Mouse (Mus musculus) forebrain, embryonic 12.5 days (tissue): ENCODE data around the gene 2310022A10Rik. TPM values are rescaled to one million over a fixed set of nuclear protein-coding genes. Genes with fewer than 3 reads are reported as not detected.
"Not testable (repeated sequence)": the region's sequence is repeated elsewhere in the genome, so short reads cannot be mapped to it uniquely, and the experiment has no call there.

Experiments used
- ATAC-seq: fragments of 200-750 bp; cut with Nextera tagmentation; 2 replicates; pipeline ENCODE4 v1.8.0; 2017; ENCODE audit warnings: moderate TSS enrichment; ENCODE audit not compliant: low FRiP score
- H3K27ac ChIP-seq: fragments of 300-500 bp; sonication (generic); 2 replicates; pipeline ENCODE4 v1.5.1; 2016; ENCODE audit warnings: mild to moderate bottlenecking
- H3K27me3 ChIP-seq: fragments of 300-500 bp; sonication (generic); 2 replicates; pipeline ENCODE4 v1.6.1; 2016; ENCODE audit warnings: mild to moderate bottlenecking
- H3K36me3 ChIP-seq: fragments of 300-500 bp; sonication (generic); replicated peaks from 2 replicates; pipeline ENCODE4 v1.6.1; 2016; ENCODE audit warnings: mild to moderate bottlenecking
- H3K4me1 ChIP-seq: fragments of 300-500 bp; sonication (generic); 2 replicates; pipeline ENCODE4 v1.6.1; 2016
- H3K4me2 ChIP-seq: fragments of 300-500 bp; sonication (generic); 2 replicates; pipeline ENCODE4 v1.6.1; 2016; ENCODE audit warnings: mild to moderate bottlenecking, moderate library complexity
- H3K4me3 ChIP-seq: fragments of 300-500 bp; sonication (generic); replicated peaks from 2 replicates; pipeline ENCODE4 v1.5.1; 2016; ENCODE audit warnings: mild to moderate bottlenecking
- H3K9ac ChIP-seq: fragments of 300-500 bp; sonication (generic); 2 replicates; pipeline ENCODE4 v1.6.1; 2016; ENCODE audit warnings: mild to moderate bottlenecking
- H3K9me3 ChIP-seq: fragments of 300-500 bp; sonication (generic); 2 replicates; pipeline ENCODE4 v1.6.1; 2016
- WGBS: fragments of 180-500 bp; shearing (Covaris S2); methylation state at CpG from one replicate; pipeline ENCODE4 v1.1.7; 2016; 5-methylcytosine and 5-hydroxymethylcytosine counted together
- polyA plus RNA-seq: library from polyadenylated mRNA; unstranded; fragments of >200 nt; fragmentation: Nextera tagmentation; extraction: Ambion mirVana; gene quantifications from 2 replicates; pipeline ENCODE4 v1.2.1, GENCODE M21; 2016

2310022A10Rik gene
- polyA plus RNA-seq, 1 experiment from 2014 or later = 38.7 TPM

- ATAC-seq = no peak
- WGBS = 90% methylated on average over 2 of the region's 2 CpGs
- no peaks in the 10 kb centered on the region for H3K9me3 ChIP-seq
- peaks cover 26% of the 10 kb centered on the region; the same call in 1 of the 2 replicates for H3K36me3 ChIP-seq
- H3K4me1 ChIP-seq = peaks cover 32% of the 10 kb centered on the region
- no peak overlapping the region for H3K4me3 ChIP-seq
- no peak overlapping the region for H3K27ac ChIP-seq
- H3K4me2 ChIP-seq = no peak overlapping the region
- H3K27me3 ChIP-seq = no peaks in the 10 kb centered on the region
- H3K9ac ChIP-seq = no peak overlapping the region
These were observed 56.7 kb downstream of the 2310022A10Rik start for GRCm38 (mm10) chr7:27609688-27610087.

- no peak for ATAC-seq
- Histone ChIP-seq H3K27ac (no peak overlapping the region), H3K4me1 (peaks cover 35% of the 10 kb centered on the region), H3K9ac (no peak overlapping the region), H3K4me2 (no peak overlapping the region), H3K27me3 (no peaks in the 10 kb centered on the region), H3K4me3 (no peak overlapping the region), H3K36me3 (peaks cover 26% of the 10 kb centered on the region; the same call in 1 of the 2 replicates), H3K9me3 (no peaks in the 10 kb centered on the region)
- 91% methylated on average over 3 of the region's 3 CpGs for WGBS
These were observed 57.3 kb downstream of the 2310022A10Rik start for GRCm38 (mm10) chr7:27610370-27610769.

GRCm38 (mm10) chr7:27610871-27611270 lies 57.8 kb downstream of the 2310022A10Rik start:
- Histone ChIP-seq H3K27me3 (no peaks in the 10 kb centered on the region), H3K9ac (no peak overlapping the region), H3K4me1 (peaks cover 35% of the 10 kb centered on the region), H3K4me2 (no peak overlapping the region), H3K9me3 (no peaks in the 10 kb centered on the region), H3K4me3 (no peak overlapping the region), H3K27ac (no peak overlapping the region), H3K36me3 (peaks cover 23% of the 10 kb centered on the region; the same call in 1 of the 2 replicates)
- WGBS = 97% methylated on average over 5 of the region's 5 CpGs
- no peak for ATAC-seq

GRCm38 (mm10) chr7:27612940-27613339 lies 59.9 kb downstream of the 2310022A10Rik start:
- Histone ChIP-seq H3K4me1 (peaks cover 22% of the 10 kb centered on the region), H3K4me2 (no peak overlapping the region), H3K4me3 (no peak overlapping the region), H3K27ac (peak overlapping the region; percentile 64), H3K36me3 (peaks cover 43% of the 10 kb centered on the region), H3K9me3 (no peaks in the 10 kb centered on the region), H3K27me3 (no peaks in the 10 kb centered on the region), H3K9ac (no peak overlapping the region)
- 78% methylated on average over 4 of the region's 4 CpGs for WGBS
- ATAC-seq = no peak

GRCm38 (mm10) chr7:27613751-27614499 lies 60.9 kb downstream of the 2310022A10Rik start:
- H3K4me1 ChIP-seq = peaks cover 22% of the 10 kb centered on the region
- H3K9me3 ChIP-seq = no peaks in the 10 kb centered on the region
- H3K27me3 ChIP-seq = no peaks in the 10 kb centered on the region
- peak overlapping the region; percentile 64 for H3K27ac ChIP-seq
- H3K4me3 ChIP-seq = no peak overlapping the region
- no peak overlapping the region for H3K9ac ChIP-seq
- peak overlapping the region; percentile 10; the same call in 1 of the 2 replicates for H3K4me2 ChIP-seq
- H3K36me3 ChIP-seq = peaks cover 50% of the 10 kb centered on the region
- 45% methylated on average over 8 of the region's 8 CpGs for WGBS
- peak; percentile 71; the same call in 1 of the 2 replicates for ATAC-seq

GRCm38 (mm10) chr7:27621028-27621427 lies 68.0 kb downstream of the 2310022A10Rik start:
- H3K9me3 ChIP-seq = no peaks in the 10 kb centered on the region
- no peak overlapping the region for H3K4me3 ChIP-seq
- ATAC-seq = no peak
- H3K27ac ChIP-seq = no peak overlapping the region
- H3K36me3 ChIP-seq = peaks cover 88% of the 10 kb centered on the region
- no peaks in the 10 kb centered on the region for H3K4me1 ChIP-seq
- no peaks in the 10 kb centered on the region for H3K27me3 ChIP-seq
- H3K9ac ChIP-seq = no peak overlapping the region
- no peak overlapping the region for H3K4me2 ChIP-seq
- 94% methylated on average over 6 of the region's 6 CpGs for WGBS

GRCm38 (mm10) chr7:27622234-27622633 lies 69.2 kb downstream of the 2310022A10Rik start:
- Histone ChIP-seq H3K4me3 (no peak overlapping the region), H3K4me1 (no peaks in the 10 kb centered on the region), H3K4me2 (no peak overlapping the region), H3K27ac (no peak overlapping the region), H3K9me3 (no peaks in the 10 kb centered on the region), H3K27me3 (no peaks in the 10 kb centered on the region), H3K36me3 (peaks cover 85% of the 10 kb centered on the region), H3K9ac (no peak overlapping the region)
- 72% methylated on average over 1 of the region's 1 CpGs for WGBS
- ATAC-seq = no peak

GRCm38 (mm10) chr7:27624967-27625366 lies 71.9 kb downstream of the 2310022A10Rik start:
- no peaks in the 10 kb centered on the region for H3K4me1 ChIP-seq
- no peak for ATAC-seq
- no peak overlapping the region for H3K9ac ChIP-seq
- no peak overlapping the region for H3K4me2 ChIP-seq
- peaks cover 86% of the 10 kb centered on the region for H3K36me3 ChIP-seq
- no peaks in the 10 kb centered on the region for H3K27me3 ChIP-seq
- H3K27ac ChIP-seq = no peak overlapping the region
- H3K4me3 ChIP-seq = no peak overlapping the region
- no peaks in the 10 kb centered on the region for H3K9me3 ChIP-seq

GRCm38 (mm10) chr7:27627707-27628106 lies 74.7 kb downstream of the 2310022A10Rik start:
- WGBS = 85% methylated on average over 7 of the region's 7 CpGs
- no peaks in the 10 kb centered on the region for H3K4me1 ChIP-seq
- H3K9ac ChIP-seq = no peak overlapping the region
- no peak overlapping the region for H3K27ac ChIP-seq
- no peak overlapping the region for H3K4me2 ChIP-seq
- no peaks in the 10 kb centered on the region for H3K9me3 ChIP-seq
- no peaks in the 10 kb centered on the region for H3K27me3 ChIP-seq
- no peak for ATAC-seq
- peaks cover 80% of the 10 kb centered on the region for H3K36me3 ChIP-seq
- no peak overlapping the region for H3K4me3 ChIP-seq

GRCm38 (mm10) chr7:27628190-27628589 lies 75.2 kb downstream of the 2310022A10Rik start:
- Histone ChIP-seq H3K4me3 (no peak overlapping the region), H3K27me3 (no peaks in the 10 kb centered on the region), H3K4me2 (no peak overlapping the region), H3K36me3 (peaks cover 82% of the 10 kb centered on the region), H3K9me3 (no peaks in the 10 kb centered on the region), H3K9ac (no peak overlapping the region), H3K4me1 (no peaks in the 10 kb centered on the region), H3K27ac (no peak overlapping the region)
- WGBS = 96% methylated on average over 6 of the region's 6 CpGs
- no peak for ATAC-seq

- not testable (repeated sequence) for H3K4me1 ChIP-seq, H3K4me3 ChIP-seq, H3K4me2 ChIP-seq, ATAC-seq, H3K9ac ChIP-seq, H3K9me3 ChIP-seq, H3K27me3 ChIP-seq, H3K27ac ChIP-seq
- 94% methylated on average over 7 of the region's 7 CpGs for WGBS
- peaks cover 81% of the 10 kb centered on the region for H3K36me3 ChIP-seq
These were observed 75.8 kb downstream of the 2310022A10Rik start for GRCm38 (mm10) chr7:27628816-27629215.

- no peak overlapping the region for H3K4me2 ChIP-seq
- H3K27ac ChIP-seq = no peak overlapping the region
- H3K9me3 ChIP-seq = no peaks in the 10 kb centered on the region
- 97% methylated on average over 4 of the region's 4 CpGs for WGBS
- H3K27me3 ChIP-seq = no peaks in the 10 kb centered on the region
- H3K9ac ChIP-seq = no peak overlapping the region
- H3K4me1 ChIP-seq = no peaks in the 10 kb centered on the region
- no peak for ATAC-seq
- H3K36me3 ChIP-seq = peaks cover 83% of the 10 kb centered on the region
- H3K4me3 ChIP-seq = no peak overlapping the region
These were observed 78.4 kb downstream of the 2310022A10Rik start for GRCm38 (mm10) chr7:27631439-27631838.
